Mouse (Mus musculus) limb, embryonic 14.5 days (tissue): ENCODE results near the gene Olfr593. TPM values are rescaled to one million over a fixed set of nuclear protein-coding genes. Genes with fewer than 3 reads are reported as not detected.
"Not testable (repeated sequence)": the region's sequence is repeated elsewhere in the genome, so short reads cannot be mapped to it uniquely, and the experiment has no call there.

Experiments
- ATAC-seq: fragments of 200-750 bp; cut with Nextera tagmentation; 2 replicates; pipeline ENCODE4 v1.8.0; 2017; ENCODE audit warnings: low read depth, moderate number of reproducible peaks, moderate TSS enrichment; ENCODE audit not compliant: low FRiP score
- DNase-seq: peaks from one replicate; pipeline ENCODE4 v3.0.0-alpha.2; 2015; ENCODE audit warnings: low spot score
- H3K27ac ChIP-seq: fragments of 300-500 bp; sonication (generic); replicated peaks from 2 replicates; pipeline ENCODE4 v1.5.1; 2014; ENCODE audit warnings: low read depth, mild to moderate bottlenecking, low read length, moderate library complexity, mixed read lengths
- H3K27me3 ChIP-seq: fragments of 300-500 bp; sonication (generic); 2 replicates; pipeline ENCODE4 v1.6.1; 2014; ENCODE audit warnings: low read length, mixed read lengths; ENCODE audit not compliant: control insufficient read depth, insufficient read depth
- H3K36me3 ChIP-seq: fragments of 300-500 bp; sonication (generic); 2 replicates; pipeline ENCODE4 v1.6.1; 2014; ENCODE audit warnings: mild to moderate bottlenecking, low read length, moderate library complexity, mixed read lengths; ENCODE audit not compliant: control insufficient read depth, insufficient read depth
- H3K4me1 ChIP-seq: fragments of 300-500 bp; sonication (generic); 2 replicates; pipeline ENCODE4 v1.6.1; 2014; ENCODE audit warnings: antibody characterized with exemption, low read length, mixed read lengths; ENCODE audit not compliant: control insufficient read depth, insufficient read depth
- H3K4me2 ChIP-seq: fragments of 300-500 bp; sonication (generic); replicated peaks from 2 replicates; pipeline ENCODE4 v1.6.1; 2014; ENCODE audit warnings: low read depth, mild to moderate bottlenecking, low read length, moderate library complexity; ENCODE audit not compliant: severe bottlenecking
- H3K4me3 ChIP-seq: fragments of 300-500 bp; sonication (generic); replicated peaks from 2 replicates; pipeline ENCODE4 v1.5.1; 2014; ENCODE audit warnings: low read length
- H3K9ac ChIP-seq: fragments of 300-500 bp; sonication (generic); 2 replicates; pipeline ENCODE4 v1.6.1; 2014; ENCODE audit warnings: mild to moderate bottlenecking, low read depth, low read length, moderate library complexity; ENCODE audit not compliant: severe bottlenecking
- H3K9me3 ChIP-seq: fragments of 300-500 bp; sonication (generic); 2 replicates; pipeline ENCODE4 v1.6.1; 2016; ENCODE audit warnings: low read length; ENCODE audit not compliant: control insufficient read depth
- POLR2A ChIP-seq: fragments of 200-500 bp; IDR thresholded peaks from 2 replicates; pipeline ENCODE4 v1.8.0; 2012; ENCODE audit warnings: inconsistent platforms, mild to moderate bottlenecking, moderate library complexity, borderline replicate concordance; ENCODE audit not compliant: insufficient read depth, insufficient read length; ENCODE audit errors: extremely low read depth
- WGBS: fragments of 180-500 bp; shearing (Covaris S2); extraction: QIAGEN DNeasy Blood & Tissue Kit; methylation state at CpG from one replicate; pipeline ENCODE4 v1.1.7; 2014; 5-methylcytosine and 5-hydroxymethylcytosine counted together
- polyA plus RNA-seq, 2 experiments: library from polyadenylated mRNA; depleted of rRNA in 1 of 2; stranded (reverse) in 1 of 2; unstranded in 1 of 2; fragments of >200 nt; fragmentation: Nextera tagmentation in 1 of 2; extraction: Ambion mirVana in 1 of 2; gene quantifications; 2 replicates each; pipeline versions ENCODE4 v1.2.1 to v1.2.3; 2012 to 2014

Olfr593 gene
- not detected in 2 replicates for polyA plus RNA-seq (2012; rRNA removed)
- not detected in 2 replicates for polyA plus RNA-seq (2014; fragmentation: Nextera tagmentation; extraction: Ambion mirVana)

DNA sequence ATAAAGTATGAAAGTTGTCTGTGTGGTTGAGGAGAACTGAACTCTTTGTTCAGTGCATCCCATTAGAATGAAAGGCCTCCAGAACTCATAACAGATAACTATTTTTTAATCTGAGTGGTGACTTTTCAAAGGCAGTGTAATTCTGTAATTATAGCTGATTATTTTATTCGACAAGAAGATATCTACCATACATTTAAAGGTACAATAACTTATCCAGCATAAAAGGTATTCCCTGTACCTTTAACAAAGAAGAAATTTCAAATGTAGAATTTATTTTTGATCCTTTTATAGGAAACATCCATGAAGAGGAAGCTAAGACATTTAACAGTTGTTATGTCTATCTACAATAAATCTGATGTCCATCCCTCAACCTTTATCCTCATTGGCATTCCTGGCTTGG lies at the start of gene Olfr593:
Olfr593 (plus strand) TSS at position 301 of the 400 bp plus-strand sequence.
- no peak for ATAC-seq
- Histone ChIP-seq H3K36me3 (no peaks in the 10 kb centered on the region), H3K4me1 (no peaks in the 10 kb centered on the region), H3K9me3 (no peaks in the 10 kb centered on the region), H3K4me2 (no peak within 1 kb of the TSS), H3K27me3 (no peaks in the 10 kb centered on the region), H3K4me3 (no peak within 1 kb of the TSS), H3K9ac (no peak within 1 kb of the TSS), H3K27ac (no peak within 1 kb of the TSS)
- no peak for DNase-seq
- no peak for TF ChIP-seq POLR2A
- WGBS: 64% methylated on average over 1 of the region's 1 CpGs

DNA sequence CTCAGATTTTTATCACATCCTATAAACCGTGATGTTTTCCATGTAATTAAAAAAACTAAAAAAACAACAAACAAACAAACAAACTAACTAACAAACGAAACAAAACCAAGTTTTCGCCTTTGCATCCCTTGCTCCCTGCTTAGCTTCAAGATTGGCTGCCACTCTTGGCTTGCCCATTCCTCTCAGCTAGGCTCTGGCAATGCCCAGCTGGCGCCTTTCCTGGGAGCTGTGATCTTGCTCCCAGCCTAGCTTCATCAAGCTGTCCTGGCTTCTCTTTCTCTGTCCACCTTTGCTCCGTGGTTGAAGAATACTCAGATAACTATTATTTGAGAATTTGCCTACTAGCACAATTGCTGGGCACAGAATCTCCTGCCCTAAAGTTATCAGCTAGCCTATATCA lies 42.0 kb upstream of the Olfr593 start:
- H3K4me2 ChIP-seq: no peak overlapping the region
- no peak for TF ChIP-seq POLR2A
- no peaks in the 10 kb centered on the region for H3K4me1 ChIP-seq
- no peaks in the 10 kb centered on the region for H3K36me3 ChIP-seq
- no peaks in the 10 kb centered on the region for H3K9me3 ChIP-seq
- ATAC-seq (no peak), DNase-seq (no peak)
- no peak overlapping the region for H3K9ac ChIP-seq
- 69% methylated on average over 5 of the region's 5 CpGs for WGBS
- no peak overlapping the region for H3K27ac ChIP-seq
- H3K27me3 ChIP-seq: no peaks in the 10 kb centered on the region
- no peak overlapping the region for H3K4me3 ChIP-seq

DNA sequence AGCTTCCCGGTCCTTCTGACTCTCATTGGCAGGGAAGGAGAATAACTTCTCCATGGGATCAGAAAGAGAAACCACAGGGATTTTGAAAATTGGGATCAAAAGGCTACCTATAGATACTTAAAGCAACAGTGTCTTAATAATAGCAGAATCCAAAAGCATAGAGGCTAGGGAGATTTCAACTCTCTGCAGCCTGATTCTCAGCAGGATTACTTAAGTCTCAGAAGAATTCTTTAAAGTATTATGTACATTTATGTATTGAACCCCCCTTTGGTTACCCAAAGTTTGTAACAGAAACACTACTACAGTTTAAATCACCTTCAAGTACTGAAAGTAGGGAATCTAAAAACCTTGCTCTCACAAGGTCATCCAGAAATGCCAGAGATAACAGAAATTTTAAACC lies 33.4 kb upstream of the Olfr593 start, which contains the start of gene Olfr591:
Olfr591 (minus strand) TSS at position 101 of the 400 bp plus-strand sequence.
- H3K27ac ChIP-seq: no peak within 1 kb of the TSS
- WGBS: 70% methylated on average over 1 of the region's 1 CpGs
- H3K36me3 ChIP-seq: no peaks in the 10 kb centered on the region
- DNase-seq (no peak), ATAC-seq (no peak)
- H3K9ac ChIP-seq: no peak within 1 kb of the TSS
- H3K4me2 ChIP-seq: no peak within 1 kb of the TSS
- H3K4me1 ChIP-seq: no peaks in the 10 kb centered on the region
- H3K9me3 ChIP-seq: no peaks in the 10 kb centered on the region
- TF ChIP-seq POLR2A: no peak
- H3K27me3 ChIP-seq: no peaks in the 10 kb centered on the region
- no peak within 1 kb of the TSS for H3K4me3 ChIP-seq

DNA sequence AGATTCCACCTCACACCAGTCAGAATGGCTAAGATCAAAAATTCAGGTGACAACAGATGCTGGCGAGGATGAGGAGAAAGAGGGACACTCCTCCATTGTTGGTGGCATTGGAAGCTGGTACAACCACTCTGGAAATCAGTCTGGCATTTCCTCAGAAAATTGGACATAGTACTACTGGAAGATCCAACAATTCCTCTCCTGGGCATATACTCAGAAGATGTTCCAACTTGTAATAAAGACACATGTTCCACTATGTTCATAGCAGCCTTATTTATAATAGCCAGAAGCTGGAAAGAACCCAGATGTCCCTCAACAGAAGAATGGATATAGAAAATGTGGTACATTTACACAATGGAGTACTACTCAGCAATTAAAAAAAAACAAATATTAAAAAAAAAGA lies 27.2 kb upstream of the Olfr593 start, which contains the start of gene Olfr592:
Olfr592 (plus strand) TSS at position 301 of the 400 bp plus-strand sequence.
- H3K27me3 ChIP-seq, ATAC-seq: not testable (repeated sequence)
- WGBS: 91% methylated on average over 1 of the region's 1 CpGs

GRCm38 (mm10) chr7:103212050-103212449 lies 388 bp downstream of the Olfr593 start:
- H3K36me3 ChIP-seq, DNase-seq, H3K9ac ChIP-seq, H3K4me3 ChIP-seq, ATAC-seq, H3K4me1 ChIP-seq, H3K27ac ChIP-seq, H3K27me3 ChIP-seq, H3K9me3 ChIP-seq, H3K4me2 ChIP-seq: not testable (repeated sequence)
- 77% methylated on average over 5 of the region's 5 CpGs for WGBS

More for the DNA sequence above, 27.2 kb upstream of the Olfr593 start, which contains the start of gene Olfr592:
- not testable (repeated sequence) for H3K9me3 ChIP-seq, H3K4me2 ChIP-seq, H3K9ac ChIP-seq, H3K36me3 ChIP-seq, DNase-seq, H3K4me1 ChIP-seq, H3K27ac ChIP-seq, H3K4me3 ChIP-seq

GRCm38 (mm10) chr7:103216696-103217095 lies 5.0 kb downstream of the Olfr593 start, which contains the start of gene Olfr594:
Olfr594 (plus strand) TSS chr7:103216996.
- Histone ChIP-seq H3K9me3 (no peaks in the 10 kb centered on the region), H3K4me1 (no peaks in the 10 kb centered on the region), H3K9ac (no peak within 1 kb of the TSS), H3K4me2 (no peak within 1 kb of the TSS), H3K36me3 (no peaks in the 10 kb centered on the region), H3K27ac (no peak within 1 kb of the TSS), H3K27me3 (no peaks in the 10 kb centered on the region), H3K4me3 (no peak within 1 kb of the TSS)
- no peak for TF ChIP-seq POLR2A
- DNase-seq: no peak
- no peak for ATAC-seq

DNA sequence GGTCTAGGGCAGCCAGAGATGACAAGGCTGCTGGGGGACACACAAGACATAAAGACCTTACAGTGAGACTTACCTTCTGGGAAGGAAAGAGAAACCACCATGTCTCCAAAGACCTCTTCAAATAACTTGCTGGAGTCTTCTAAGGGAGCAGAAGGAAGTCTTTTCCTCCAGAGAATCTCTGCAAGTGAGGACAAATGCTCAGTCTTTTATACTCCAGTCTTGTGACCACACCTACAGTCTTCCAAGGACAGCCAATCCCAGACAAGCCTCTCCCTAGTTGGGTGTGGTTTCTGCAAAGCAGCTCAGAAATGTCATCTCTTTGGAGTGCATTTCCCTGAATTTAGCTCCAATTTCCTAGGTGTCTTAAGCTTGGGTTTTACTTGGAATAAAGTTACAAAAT lies 40.7 kb downstream of the Olfr593 start, which contains the start of gene Usp17ld:
Usp17ld (minus strand) TSS at position 101 of the 400 bp plus-strand sequence.
- ATAC-seq, H3K27me3 ChIP-seq, H3K27ac ChIP-seq, H3K9ac ChIP-seq, H3K4me2 ChIP-seq, H3K9me3 ChIP-seq, H3K4me3 ChIP-seq, H3K36me3 ChIP-seq, H3K4me1 ChIP-seq, DNase-seq: not testable (repeated sequence)
